Mouse (Mus musculus) MN1 (cell line): ENCODE data around the gene Gcn1l1.

Source experiments
- DNase-seq: peaks from one replicate; pipeline ENCODE4 v3.0.0-alpha.2; 2016; ENCODE audit warnings: low spot score

Gcn1l1 gene

GRCm38 (mm10) chr5:115656677-115657076 lies 91.6 kb downstream of the Gcn1l1 start:
- DNase-seq: no peak

- no peak for DNase-seq
Observed at GRCm38 (mm10) chr5:115657234-115657633, 92.2 kb downstream of the Gcn1l1 start.

GRCm38 (mm10) chr5:115658352-115658751 lies 93.3 kb downstream of the Gcn1l1 start:
- DNase-seq: no peak

DNA sequence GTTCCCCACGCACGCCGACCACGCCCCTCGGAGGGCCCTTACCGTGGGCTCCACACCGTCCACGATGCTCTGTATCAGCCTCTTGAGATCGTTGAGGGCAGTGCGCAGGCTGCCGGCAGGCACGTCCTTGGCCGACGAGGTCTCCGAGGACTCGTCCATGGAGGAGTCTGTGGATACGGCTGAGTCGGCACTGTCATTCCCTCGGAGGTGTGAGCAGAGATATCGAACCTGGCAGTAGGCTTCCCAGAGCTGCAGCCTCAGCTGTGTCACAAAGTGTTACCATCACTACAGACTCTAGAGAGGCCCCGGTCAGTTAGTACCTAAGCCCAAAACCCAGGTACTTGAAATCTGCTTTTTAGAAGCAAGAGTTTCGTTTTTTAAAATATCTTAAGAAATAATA lies 97.6 kb downstream of the Gcn1l1 start:
- DNase-seq: no peak

DNA sequence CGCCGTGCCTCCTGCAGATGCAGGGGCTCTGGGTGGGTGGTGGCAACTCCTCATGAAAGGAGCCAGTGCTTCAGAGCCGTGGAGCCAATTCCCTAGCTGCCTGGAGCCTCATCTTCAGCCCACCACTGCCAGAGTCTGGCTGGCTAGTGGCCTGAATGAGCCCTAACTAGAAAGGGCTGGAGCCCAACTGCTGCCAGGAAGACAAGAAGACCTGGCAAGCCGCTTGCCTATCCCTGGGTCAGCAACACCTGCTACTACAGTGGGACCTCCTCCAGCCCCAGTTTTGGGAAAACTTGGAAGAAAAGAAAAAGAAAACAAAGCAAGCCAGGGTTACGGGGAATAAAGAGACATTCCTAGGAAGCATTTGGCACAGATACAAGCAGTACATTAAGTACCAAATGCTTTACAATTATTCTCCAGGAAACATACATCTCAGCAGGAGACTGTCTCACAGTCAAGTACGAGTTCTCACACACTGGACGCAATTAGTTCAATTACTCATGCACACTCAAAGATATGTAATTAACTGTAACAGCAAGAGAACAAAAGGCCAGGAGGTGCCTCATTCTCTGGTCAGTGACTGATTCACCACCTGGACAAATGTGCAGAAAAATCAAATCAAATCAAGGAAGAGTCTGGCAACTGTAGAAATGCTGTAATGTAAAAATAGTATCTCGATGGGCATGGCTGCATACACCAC lies 101.5 kb downstream of the Gcn1l1 start:
- DNase-seq: peak; percentile 61

- DNase-seq: no peak
Observed at GRCm38 (mm10) chr5:115667210-115667609, 102.2 kb downstream of the Gcn1l1 start.

GRCm38 (mm10) chr5:115667894-115668293 lies 102.8 kb downstream of the Gcn1l1 start:
- no peak for DNase-seq

GRCm38 (mm10) chr5:115668986-115669385 lies 103.9 kb downstream of the Gcn1l1 start:
- DNase-seq: no peak

DNA sequence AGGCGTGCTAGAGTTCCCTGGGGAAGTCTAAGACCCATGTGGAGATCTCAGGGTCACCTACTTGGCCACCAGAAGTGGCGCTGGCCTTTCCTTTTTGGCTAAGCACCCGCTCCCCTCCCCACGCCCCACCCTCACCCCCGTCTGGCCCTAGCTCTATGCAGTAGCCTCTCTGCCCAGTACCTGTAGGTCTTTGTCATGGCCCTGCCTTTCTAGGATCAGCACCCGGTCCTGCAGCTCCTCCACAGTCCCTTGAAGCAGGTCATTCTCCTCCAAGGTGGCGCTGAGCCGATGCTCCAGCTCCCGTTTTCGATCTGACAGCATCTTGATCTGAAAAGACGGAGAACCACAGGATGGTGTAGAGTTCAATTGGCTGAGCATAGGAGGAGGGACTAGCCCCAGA lies 104.9 kb downstream of the Gcn1l1 start:
- DNase-seq: no peak

DNA sequence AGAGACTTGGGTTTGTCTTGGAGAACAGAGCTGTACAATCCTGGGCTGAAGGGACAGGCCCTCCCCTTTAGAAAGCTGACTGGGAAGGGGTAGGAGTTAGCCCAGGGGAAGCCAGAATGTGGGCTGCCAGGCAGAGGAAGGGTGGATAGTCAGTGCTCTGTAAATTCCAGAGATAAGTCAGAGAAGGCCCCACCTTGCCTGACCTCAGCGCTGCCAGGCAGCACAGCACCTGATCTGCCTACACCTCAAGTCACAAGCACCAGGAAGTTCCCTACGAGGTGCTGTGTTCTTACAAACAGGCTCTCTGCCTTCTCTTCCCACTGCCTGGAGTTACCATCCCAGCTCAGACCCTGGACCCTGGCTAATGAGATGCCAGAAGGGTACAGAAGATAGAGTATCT lies 105.4 kb downstream of the Gcn1l1 start:
- no peak for DNase-seq

- DNase-seq: no peak
Observed at GRCm38 (mm10) chr5:115671846-115672245, 106.8 kb downstream of the Gcn1l1 start.
